Mouse (Mus musculus): ENCODE measurements around the gene Chchd5. TPM values are rescaled to one million over a fixed set of nuclear protein-coding genes. Genes with fewer than 3 reads are reported as not detected.
A peak's percentile ranks its signal among the peaks of the same experiment; 100 is the strongest.

Chchd5 gene
- 12.2 and 23.6 TPM in 2 replicates for total RNA-seq (2014; rRNA removed)
- polyA plus RNA-seq (2015; fragmentation: Nextera tagmentation; extraction: Ambion mirVana): 14.1 and 14.5 TPM in 2 replicates

DNA sequence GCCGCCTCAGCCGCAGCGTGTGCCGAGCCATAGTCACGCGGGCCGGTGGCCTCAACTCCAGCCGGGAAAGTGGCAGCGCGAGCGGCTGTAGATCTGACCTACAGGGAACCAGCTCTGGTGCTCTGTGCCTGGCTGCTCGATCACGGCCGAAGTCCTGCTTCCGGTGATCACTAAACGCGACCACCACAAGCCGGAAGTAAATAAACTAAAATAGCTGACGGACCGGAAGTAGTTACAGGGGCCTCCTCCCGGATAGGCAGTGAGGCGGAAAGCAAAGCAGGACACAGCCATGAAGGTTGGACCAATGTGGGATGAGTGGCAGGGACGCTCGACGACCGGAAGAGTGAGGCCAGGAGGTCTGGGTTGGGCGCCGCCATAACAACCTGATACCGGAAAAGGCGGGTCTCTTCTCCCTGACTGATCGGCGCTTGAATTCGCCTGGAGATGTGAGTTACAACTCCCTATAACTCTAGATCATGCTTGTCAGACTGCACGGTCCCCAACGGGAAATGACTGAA lies at the start of gene Chchd5:
Chchd5 (plus strand) TSS at position 289 of the 518 bp plus-strand sequence.
- Histone ChIP-seq H3K27me3 (ENCODE audit: insufficient read depth, low read length) (no peaks in the 10 kb centered on the region), H3K4me1 (ENCODE audit: insufficient read depth, low read length) (peaks cover 8% of the 10 kb centered on the region; the same call in 1 of the 2 replicates), H3K4me2 (ENCODE audit: low read depth, low read length, poor library complexity, severe bottlenecking) (peak within 1 kb of the TSS; percentile 82), H3K27ac (ENCODE audit: low read depth, low read length) (peak within 1 kb of the TSS; percentile 79), H3K36me3 (ENCODE audit: insufficient read depth, low read length) (peaks cover 29% of the 10 kb centered on the region), H3K4me3 (ENCODE audit: low read depth, low read length) (peak within 1 kb of the TSS; percentile 49), H3K9me3 (ENCODE audit: low read length) (peaks cover 5% of the 10 kb centered on the region; the same call in 1 of the 2 replicates), H3K9ac (replicated peaks; ENCODE audit: low read length, poor library complexity, severe bottlenecking) (peak within 1 kb of the TSS; percentile 76)
- 1% methylated on average over 35 of the region's 35 CpGs for WGBS
- DNase-seq (ENCODE audit: low spot score) (peak; percentile 99), ATAC-seq (ENCODE audit: low FRiP score) (peak; percentile 100)
- no peak for TF ChIP-seq CTCF (IDR thresholded peaks at IDR 0.05)

DNA sequence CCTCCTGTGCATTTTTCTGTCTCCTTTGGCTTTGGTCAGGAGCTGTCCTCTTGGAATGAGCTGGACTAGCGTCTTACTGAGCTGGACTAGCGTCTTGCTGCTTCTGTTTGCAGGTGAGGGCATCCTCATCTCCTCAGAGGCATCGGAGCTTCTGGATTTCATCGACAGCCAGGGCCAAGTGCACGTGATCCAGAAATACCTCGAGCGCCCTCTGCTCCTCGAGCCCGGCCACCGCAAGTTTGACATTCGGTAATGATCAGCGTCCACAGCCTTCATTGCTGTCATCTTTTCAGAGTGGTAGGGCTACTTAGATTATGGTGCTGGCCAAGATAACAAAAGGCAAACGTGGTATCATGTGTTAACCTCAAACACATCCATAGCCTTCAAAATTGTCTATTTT lies 48.4 kb upstream of the Chchd5 start:
- peaks cover 33% of the 10 kb centered on the region for H3K36me3 ChIP-seq (ENCODE audit: insufficient read depth, low read length)
- no peak for DNase-seq (ENCODE audit: low spot score)
- no peak for ATAC-seq (ENCODE audit: low FRiP score)
- H3K4me1 ChIP-seq (ENCODE audit: insufficient read depth, low read length): no peaks in the 10 kb centered on the region
- no peak overlapping the region for H3K4me2 ChIP-seq (ENCODE audit: low read depth, low read length, poor library complexity, severe bottlenecking)
- H3K27ac ChIP-seq (ENCODE audit: low read depth, low read length): no peak overlapping the region
- H3K4me3 ChIP-seq (ENCODE audit: low read depth, low read length): no peak overlapping the region
- no peaks in the 10 kb centered on the region for H3K27me3 ChIP-seq (ENCODE audit: insufficient read depth, low read length)
- no peak overlapping the region for H3K9ac ChIP-seq (replicated peaks; ENCODE audit: low read length, poor library complexity, severe bottlenecking)
- 76% methylated on average over 13 of the region's 13 CpGs for WGBS
- no peaks in the 10 kb centered on the region for H3K9me3 ChIP-seq (ENCODE audit: low read length)
- TF ChIP-seq CTCF (IDR thresholded peaks at IDR 0.05): peak; percentile 37

DNA sequence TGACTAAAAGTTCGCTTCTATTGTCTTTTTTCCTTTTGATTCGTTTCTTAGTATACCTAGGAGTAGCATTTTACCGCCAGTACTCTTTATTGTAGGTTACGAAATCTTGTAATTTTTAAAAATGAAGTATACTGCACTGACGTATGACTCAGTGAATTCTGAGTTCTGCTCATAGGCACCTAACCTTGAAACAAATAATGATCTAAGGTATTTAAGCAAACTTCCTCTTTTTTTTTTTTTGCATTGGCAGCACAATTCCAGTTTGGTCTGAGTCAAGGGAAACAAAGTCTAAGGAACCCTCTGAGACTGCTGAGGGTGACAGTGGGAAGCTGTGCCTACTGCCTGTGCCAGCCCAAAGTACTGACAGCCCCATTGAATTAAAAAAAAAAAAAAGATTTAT lies 46.0 kb upstream of the Chchd5 start:
- no peak overlapping the region for H3K4me3 ChIP-seq (ENCODE audit: low read depth, low read length)
- ATAC-seq (ENCODE audit: low FRiP score): no peak
- no peak overlapping the region for H3K27ac ChIP-seq (ENCODE audit: low read depth, low read length)
- H3K4me1 ChIP-seq (ENCODE audit: insufficient read depth, low read length): no peaks in the 10 kb centered on the region
- TF ChIP-seq CTCF (IDR thresholded peaks at IDR 0.05): no peak
- H3K36me3 ChIP-seq (ENCODE audit: insufficient read depth, low read length): peaks cover 27% of the 10 kb centered on the region; the same call in 1 of the 2 replicates
- DNase-seq (ENCODE audit: low spot score): no peak
- H3K27me3 ChIP-seq (ENCODE audit: insufficient read depth, low read length): no peaks in the 10 kb centered on the region
- H3K4me2 ChIP-seq (ENCODE audit: low read depth, low read length, poor library complexity, severe bottlenecking): no peak overlapping the region
- H3K9ac ChIP-seq (replicated peaks; ENCODE audit: low read length, poor library complexity, severe bottlenecking): no peak overlapping the region
- H3K9me3 ChIP-seq (ENCODE audit: low read length): no peaks in the 10 kb centered on the region
- WGBS: 94% methylated on average over 5 of the region's 5 CpGs

DNA sequence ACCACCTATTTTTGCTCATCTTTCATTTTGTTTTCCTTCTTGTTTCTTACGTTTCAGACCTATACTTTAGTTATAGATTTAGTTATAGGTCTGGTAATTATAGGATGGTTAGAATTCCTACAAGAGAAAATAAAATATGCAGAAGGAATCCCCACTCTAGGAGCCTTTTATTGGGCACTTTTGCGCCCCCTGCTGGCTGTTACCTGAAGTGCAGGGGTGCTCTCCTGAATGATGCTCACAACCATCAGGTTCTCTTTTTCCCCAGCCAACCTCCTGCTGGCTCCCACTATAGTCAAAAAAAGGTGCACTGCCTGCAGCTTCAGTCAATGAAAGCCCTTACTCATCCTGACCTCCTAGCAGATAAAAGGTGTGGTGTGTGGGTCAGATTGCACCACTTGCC lies 44.5 kb upstream of the Chchd5 start:
- no peaks in the 10 kb centered on the region for H3K27me3 ChIP-seq (ENCODE audit: insufficient read depth, low read length)
- no peak overlapping the region for H3K27ac ChIP-seq (ENCODE audit: low read depth, low read length)
- no peaks in the 10 kb centered on the region for H3K9me3 ChIP-seq (ENCODE audit: low read length)
- no peaks in the 10 kb centered on the region for H3K4me1 ChIP-seq (ENCODE audit: insufficient read depth, low read length)
- peak; percentile 71 for TF ChIP-seq CTCF (IDR thresholded peaks at IDR 0.05)
- ATAC-seq (ENCODE audit: low FRiP score) (no peak), DNase-seq (ENCODE audit: low spot score) (peak; percentile 23)
- H3K4me2 ChIP-seq (ENCODE audit: low read depth, low read length, poor library complexity, severe bottlenecking): no peak overlapping the region
- peaks cover 27% of the 10 kb centered on the region for H3K36me3 ChIP-seq (ENCODE audit: insufficient read depth, low read length)
- no peak overlapping the region for H3K9ac ChIP-seq (replicated peaks; ENCODE audit: low read length, poor library complexity, severe bottlenecking)
- no peak overlapping the region for H3K4me3 ChIP-seq (ENCODE audit: low read depth, low read length)
- WGBS: 51% methylated on average over 2 of the region's 2 CpGs

DNA sequence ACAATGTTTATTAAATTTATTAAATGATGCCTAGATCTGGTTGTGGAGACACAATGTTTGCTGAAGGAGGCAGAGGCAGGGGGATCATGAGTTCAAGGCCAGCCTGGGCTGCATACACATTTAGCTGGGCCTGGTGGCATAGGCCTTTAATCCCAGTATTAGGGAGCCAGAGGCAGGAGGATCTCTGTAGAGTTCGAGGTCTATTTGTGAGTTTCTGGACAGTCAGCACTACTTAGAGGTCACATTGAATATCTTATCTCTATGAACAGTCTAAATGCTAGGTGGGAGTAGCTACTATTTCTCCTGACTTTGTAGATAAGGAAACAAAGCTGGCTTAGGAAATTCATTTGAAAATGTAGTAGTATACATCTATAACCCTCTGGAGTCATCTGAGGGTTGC lies 42.0 kb upstream of the Chchd5 start:
- ATAC-seq (ENCODE audit: low FRiP score) (no peak), DNase-seq (ENCODE audit: low spot score) (no peak)
- peaks cover 36% of the 10 kb centered on the region for H3K36me3 ChIP-seq (ENCODE audit: insufficient read depth, low read length)
- no peak for TF ChIP-seq CTCF (IDR thresholded peaks at IDR 0.05)
- no peaks in the 10 kb centered on the region for H3K27me3 ChIP-seq (ENCODE audit: insufficient read depth, low read length)
- 96% methylated on average over 1 of the region's 1 CpGs for WGBS
- no peak overlapping the region for H3K27ac ChIP-seq (ENCODE audit: low read depth, low read length)
- H3K4me3 ChIP-seq (ENCODE audit: low read depth, low read length): no peak overlapping the region
- H3K9me3 ChIP-seq (ENCODE audit: low read length): no peaks in the 10 kb centered on the region
- H3K4me2 ChIP-seq (ENCODE audit: low read depth, low read length, poor library complexity, severe bottlenecking): no peak overlapping the region
- H3K9ac ChIP-seq (replicated peaks; ENCODE audit: low read length, poor library complexity, severe bottlenecking): no peak overlapping the region
- no peaks in the 10 kb centered on the region for H3K4me1 ChIP-seq (ENCODE audit: insufficient read depth, low read length)

DNA sequence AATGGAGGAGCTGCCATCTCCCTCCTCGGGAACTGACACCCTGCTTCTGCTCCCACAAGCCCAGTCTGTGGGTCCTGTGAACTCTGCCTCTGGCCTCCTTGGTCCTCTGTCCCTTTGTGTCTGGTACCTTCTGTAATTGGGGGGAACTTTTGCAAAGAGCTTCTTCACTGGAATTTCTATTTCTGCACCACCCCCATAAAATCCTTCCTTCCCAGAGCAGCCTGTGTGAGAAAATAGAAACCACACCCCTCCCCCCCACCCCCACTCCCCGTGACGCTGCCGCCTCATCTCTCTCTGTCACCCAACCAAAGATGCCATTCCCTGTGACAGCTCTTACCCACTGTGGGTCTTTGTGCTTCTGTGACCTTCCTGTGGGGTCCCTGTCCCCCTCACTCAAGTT lies 39.1 kb upstream of the Chchd5 start:
- Histone ChIP-seq H3K27ac (ENCODE audit: low read depth, low read length) (no peak overlapping the region), H3K27me3 (ENCODE audit: insufficient read depth, low read length) (no peaks in the 10 kb centered on the region), H3K36me3 (ENCODE audit: insufficient read depth, low read length) (peaks cover 57% of the 10 kb centered on the region), H3K4me2 (ENCODE audit: low read depth, low read length, poor library complexity, severe bottlenecking) (no peak overlapping the region), H3K4me1 (ENCODE audit: insufficient read depth, low read length) (no peaks in the 10 kb centered on the region), H3K9me3 (ENCODE audit: low read length) (no peaks in the 10 kb centered on the region), H3K9ac (replicated peaks; ENCODE audit: low read length, poor library complexity, severe bottlenecking) (no peak overlapping the region), H3K4me3 (ENCODE audit: low read depth, low read length) (no peak overlapping the region)
- 90% methylated on average over 4 of the region's 4 CpGs for WGBS
- ATAC-seq (ENCODE audit: low FRiP score) (no peak), DNase-seq (ENCODE audit: low spot score) (no peak)
- no peak for TF ChIP-seq CTCF (IDR thresholded peaks at IDR 0.05)
